Mouse (Mus musculus): ENCODE measurements around the gene Gxylt1.

The Gxylt1 gene

GRCm38 (mm10) chr15:93283349-93283748 lies 8.4 kb upstream of the Gxylt1 start:
- peaks cover 4% of the 10 kb centered on the region; the same call in 1 of the 2 replicates for H3K9me3 ChIP-seq (ENCODE audit: low read length)
- H3K4me3 ChIP-seq (replicated peaks; ENCODE audit: low read length) = no peak overlapping the region
- H3K4me1 ChIP-seq (replicated peaks; ENCODE audit: low read depth, low read length) = peaks cover 9% of the 10 kb centered on the region
- H3K27me3 ChIP-seq (ENCODE audit: insufficient read depth, low read length) = 0 out of 2 replicates have a peak, but pooled peaks cover 3% of the 10 kb centered on the region
- TF ChIP-seq CTCF (conservative IDR thresholded peaks at IDR 0.05; ENCODE audit: low read length) = peak; percentile 46
- no peak for TF ChIP-seq POU5F1 (IDR thresholded peaks at IDR 0.05; ENCODE audit: borderline replicate concordance, low read length)
- TF ChIP-seq NANOG (IDR thresholded peaks at IDR 0.05; ENCODE audit: borderline replicate concordance, low read length) = no peak
- no peaks in the 10 kb centered on the region for H3K36me3 ChIP-seq (ENCODE audit: insufficient read depth, low read length)

GRCm38 (mm10) chr15:93276276-93276675 lies 1.3 kb upstream of the Gxylt1 start:
- Histone ChIP-seq H3K9me3 (ENCODE audit: low read length) (peaks cover 4% of the 10 kb centered on the region; the same call in 1 of the 2 replicates), H3K4me3 (replicated peaks; ENCODE audit: low read length) (peak overlapping the region; percentile 90), H3K27me3 (ENCODE audit: insufficient read depth, low read length) (peaks cover 4% of the 10 kb centered on the region; the same call in 1 of the 2 replicates), H3K36me3 (ENCODE audit: insufficient read depth, low read length) (no peaks in the 10 kb centered on the region), H3K4me1 (replicated peaks; ENCODE audit: low read depth, low read length) (peaks cover 31% of the 10 kb centered on the region)
- TF ChIP-seq NANOG (IDR thresholded peaks at IDR 0.05; ENCODE audit: borderline replicate concordance, low read length) (no peak), CTCF (conservative IDR thresholded peaks at IDR 0.05; ENCODE audit: low read length) (no peak), POU5F1 (IDR thresholded peaks at IDR 0.05; ENCODE audit: borderline replicate concordance, low read length) (no peak)

- Histone ChIP-seq H3K27me3 (ENCODE audit: insufficient read depth, low read length) (peaks cover 4% of the 10 kb centered on the region; the same call in 1 of the 2 replicates), H3K9me3 (ENCODE audit: low read length) (peaks cover under 1% of the 10 kb centered on the region; the same call in 1 of the 2 replicates), H3K36me3 (ENCODE audit: insufficient read depth, low read length) (no peaks in the 10 kb centered on the region), H3K4me1 (replicated peaks; ENCODE audit: low read depth, low read length) (peaks cover 37% of the 10 kb centered on the region), H3K4me3 (replicated peaks; ENCODE audit: low read length) (peak overlapping the region; percentile 90)
- TF ChIP-seq CTCF (conservative IDR thresholded peaks at IDR 0.05; ENCODE audit: low read length) = no peak
- no peak for TF ChIP-seq POU5F1 (IDR thresholded peaks at IDR 0.05; ENCODE audit: borderline replicate concordance, low read length)
- no peak for TF ChIP-seq NANOG (IDR thresholded peaks at IDR 0.05; ENCODE audit: borderline replicate concordance, low read length)
Measured at GRCm38 (mm10) chr15:93275623-93276022, 644 bp upstream of the Gxylt1 start.

GRCm38 (mm10) chr15:93273788-93274678 lies 946 bp downstream of the Gxylt1 start:
- no peaks in the 10 kb centered on the region for H3K9me3 ChIP-seq (ENCODE audit: low read length)
- H3K4me3 ChIP-seq (replicated peaks; ENCODE audit: low read length) = peak overlapping the region; percentile 90
- H3K4me1 ChIP-seq (replicated peaks; ENCODE audit: low read depth, low read length) = peaks cover 48% of the 10 kb centered on the region
- peaks cover 4% of the 10 kb centered on the region; the same call in 1 of the 2 replicates for H3K27me3 ChIP-seq (ENCODE audit: insufficient read depth, low read length)
- TF ChIP-seq NANOG (IDR thresholded peaks at IDR 0.05; ENCODE audit: borderline replicate concordance, low read length) (no peak), POU5F1 (IDR thresholded peaks at IDR 0.05; ENCODE audit: borderline replicate concordance, low read length) (no peak), CTCF (conservative IDR thresholded peaks at IDR 0.05; ENCODE audit: low read length) (no peak)
- H3K36me3 ChIP-seq (ENCODE audit: insufficient read depth, low read length) = peaks cover 5% of the 10 kb centered on the region; the same call in 1 of the 2 replicates

- H3K27me3 ChIP-seq (ENCODE audit: insufficient read depth, low read length) = peaks cover 4% of the 10 kb centered on the region; the same call in 1 of the 2 replicates
- H3K36me3 ChIP-seq (ENCODE audit: insufficient read depth, low read length) = peaks cover 5% of the 10 kb centered on the region; the same call in 1 of the 2 replicates
- H3K4me3 ChIP-seq (replicated peaks; ENCODE audit: low read length) = no peak overlapping the region
- H3K4me1 ChIP-seq (replicated peaks; ENCODE audit: low read depth, low read length) = peaks cover 48% of the 10 kb centered on the region
- TF ChIP-seq CTCF (conservative IDR thresholded peaks at IDR 0.05; ENCODE audit: low read length) (no peak), POU5F1 (IDR thresholded peaks at IDR 0.05; ENCODE audit: borderline replicate concordance, low read length) (no peak), NANOG (IDR thresholded peaks at IDR 0.05; ENCODE audit: borderline replicate concordance, low read length) (no peak)
- H3K9me3 ChIP-seq (ENCODE audit: low read length) = no peaks in the 10 kb centered on the region
Measured at GRCm38 (mm10) chr15:93272948-93273347, 2.0 kb downstream of the Gxylt1 start.

- TF ChIP-seq NANOG (IDR thresholded peaks at IDR 0.05; ENCODE audit: borderline replicate concordance, low read length) (no peak), POU5F1 (IDR thresholded peaks at IDR 0.05; ENCODE audit: borderline replicate concordance, low read length) (no peak), CTCF (conservative IDR thresholded peaks at IDR 0.05; ENCODE audit: low read length) (no peak)
- 0 out of 2 replicates have a peak overlapping the region, but pooled peaks have one; percentile 17 for H3K4me3 ChIP-seq (replicated peaks; ENCODE audit: low read length)
- H3K27me3 ChIP-seq (ENCODE audit: insufficient read depth, low read length) = no peaks in the 10 kb centered on the region
- no peaks in the 10 kb centered on the region for H3K9me3 ChIP-seq (ENCODE audit: low read length)
- H3K36me3 ChIP-seq (ENCODE audit: insufficient read depth, low read length) = peaks cover 5% of the 10 kb centered on the region; the same call in 1 of the 2 replicates
- peaks cover 33% of the 10 kb centered on the region for H3K4me1 ChIP-seq (replicated peaks; ENCODE audit: low read depth, low read length)
Measured at GRCm38 (mm10) chr15:93270289-93270855, 4.6 kb downstream of the Gxylt1 start.

GRCm38 (mm10) chr15:93269572-93269971 lies 5.4 kb downstream of the Gxylt1 start:
- H3K36me3 ChIP-seq (ENCODE audit: insufficient read depth, low read length) = peaks cover 12% of the 10 kb centered on the region
- TF ChIP-seq NANOG (IDR thresholded peaks at IDR 0.05; ENCODE audit: borderline replicate concordance, low read length) = no peak
- no peak for TF ChIP-seq POU5F1 (IDR thresholded peaks at IDR 0.05; ENCODE audit: borderline replicate concordance, low read length)
- TF ChIP-seq CTCF (conservative IDR thresholded peaks at IDR 0.05; ENCODE audit: low read length) = no peak
- H3K4me1 ChIP-seq (replicated peaks; ENCODE audit: low read depth, low read length) = peaks cover 33% of the 10 kb centered on the region
- no peak overlapping the region for H3K4me3 ChIP-seq (replicated peaks; ENCODE audit: low read length)
- H3K27me3 ChIP-seq (ENCODE audit: insufficient read depth, low read length) = no peaks in the 10 kb centered on the region
- H3K9me3 ChIP-seq (ENCODE audit: low read length) = no peaks in the 10 kb centered on the region

- H3K9me3 ChIP-seq (ENCODE audit: low read length) = no peaks in the 10 kb centered on the region
- H3K4me3 ChIP-seq (replicated peaks; ENCODE audit: low read length) = no peak overlapping the region
- H3K4me1 ChIP-seq (replicated peaks; ENCODE audit: low read depth, low read length) = peaks cover 21% of the 10 kb centered on the region
- H3K36me3 ChIP-seq (ENCODE audit: insufficient read depth, low read length) = peaks cover 17% of the 10 kb centered on the region
- TF ChIP-seq POU5F1 (IDR thresholded peaks at IDR 0.05; ENCODE audit: borderline replicate concordance, low read length) = no peak
- H3K27me3 ChIP-seq (ENCODE audit: insufficient read depth, low read length) = no peaks in the 10 kb centered on the region
Measured at GRCm38 (mm10) chr15:93268001-93268400, 7.0 kb downstream of the Gxylt1 start.

Data from E14TG2a.4 (cell line).